In genomic region chr3:52573806-52574205, GRCm38 (mm10) we compare ENCODE assay signal across 9 mouse cellular contexts.
DNase-seq lines count a peak whose midpoint lies in the region; TF ChIP-seq lines count a peak whose summit lies in the region.
"Had no signal": no experiment of that assay in that cellular context is flagged by ENCODE, and none has a peak within 500 bp of the region (broad histone marks: within the 10 kb centered on the region; RNA-seq: fewer than 3 reads in every experiment).

No protein-coding gene starts in this region.

- H3K36me3 ChIP-seq in spleen, adult 2 months (ENCODE audit: control insufficient read depth, insufficient read depth, low read length) = no peaks in the 10 kb centered on the region

- no peak overlapping the region for H3K4me3 ChIP-seq in spleen, adult 2 months (ENCODE audit: extremely low read depth, insufficient read depth, insufficient read length)

- H3K27me3 ChIP-seq in spleen, adult 2 months (ENCODE audit: control insufficient read depth, insufficient read depth, low read length) = no peaks in the 10 kb centered on the region

- no peak for DNase-seq in spleen, adult 2 months (ENCODE audit: low read depth in 1 of 2, low spot score in 2 of 2)
- no peak for DNase-seq in spleen, postnatal 14 days (ENCODE audit: low spot score in 2 of 2)
- DNase-seq in layer of hippocampus, adult 18-20 months (ENCODE audit: low spot score in 2 of 2) = peak; percentile 5 to 39
- DNase-seq in left cerebral cortex, postnatal 25 days (ENCODE audit: low spot score in 2 of 2) = peak; percentile 61 to 90
- no peak for DNase-seq in cerebellum, adult 9-10 months
- DNase-seq in spleen, adult 12 weeks (ENCODE audit: low spot score) = no peak
- DNase-seq in kidney, adult 11 months = no peak
- DNase-seq: lung, embryonic 14.5 days had no signal

- no peak for TF ChIP-seq POLR2A in spleen, adult 2 months (IDR thresholded peaks at IDR 0.05; ENCODE audit: low read depth, low read length)

- 79% methylated on average over 6 of the region's 6 CpGs for WGBS in spleen, adult 2 months

- intact Hi-C loops in left cerebral cortex, postnatal 25 days (cut with DNase I) = loop anchor here (1.0 kb wide), 1 partner anchor 129 kb away; no protein-coding TSS in a partner anchor

- peak overlapping the region; percentile 89 for H3K27ac ChIP-seq in spleen, adult 2 months (ENCODE audit: insufficient read depth, low read length)
- H3K27ac ChIP-seq: kidney, postnatal 0 days had no signal

- peaks cover 31% of the 10 kb centered on the region; the same call in 1 of the 2 replicates for H3K4me1 ChIP-seq in spleen, adult 2 months (ENCODE audit: control insufficient read depth, insufficient read depth, insufficient read length)

- TF ChIP-seq CTCF in spleen, adult 2 months (IDR thresholded peaks at IDR 0.05; ENCODE audit: extremely low read depth, insufficient read depth, insufficient read length, insufficient replicate concordance) = no peak

Comparison
In these comparisons a context has a peak if more than half of its experiments do, and no peak if none do; other contexts are left out.
1. DNase-seq: peak in layer of hippocampus, adult 18-20 months (2 of 2) and left cerebral cortex, postnatal 25 days (2 of 2); none in spleen, adult 2 months (0 of 2), spleen, postnatal 14 days (0 of 2), cerebellum, adult 9-10 months (single experiment), spleen, adult 12 weeks (single experiment) and kidney, adult 11 months (single experiment).